Comparison of ENCODE assay signal across 23 mouse cellular contexts in the genomic region with DNA sequence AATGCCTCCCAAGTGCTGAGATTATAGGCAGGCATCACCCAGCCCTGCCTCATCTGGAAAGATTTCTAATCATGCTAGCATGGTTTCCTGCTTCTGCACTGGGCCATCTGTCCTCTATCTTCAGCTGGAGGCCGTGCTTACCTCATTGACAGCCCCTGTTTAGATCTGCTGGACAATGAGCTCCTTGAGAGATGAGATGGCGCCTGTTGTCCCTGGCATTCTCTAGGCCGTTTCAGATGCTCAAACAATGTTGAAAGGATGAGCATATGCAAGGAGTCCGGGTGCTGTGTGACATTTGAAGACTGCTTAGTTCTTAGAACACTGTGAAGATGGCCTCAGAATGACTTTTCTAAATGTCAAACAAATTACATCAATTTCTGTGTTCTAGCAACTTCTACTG.
DNase-seq lines count a peak whose midpoint lies in the region; ATAC-seq and TF ChIP-seq lines count a peak whose summit lies in the region.
"Had no signal": no experiment of that assay in that cellular context is flagged by ENCODE, and none has a peak within 500 bp of the region (broad histone marks: within the 10 kb centered on the region; RNA-seq: fewer than 3 reads in every experiment).

No protein-coding gene starts in this region.

- peak overlapping the region; percentile 69; the same call in 1 of the 2 replicates for H3K27ac ChIP-seq in cortical plate, adult 2 months (ENCODE audit: insufficient read depth, low read length)
- H3K27ac ChIP-seq: embryonic facial prominence, embryonic 13.5 days; embryonic facial prominence, embryonic 15.5 days; forebrain, embryonic 10.5 days; forebrain, embryonic 12.5 days had no signal

- no peak for TF ChIP-seq CTCF in cortical plate, adult 2 months (IDR thresholded peaks at IDR 0.05; ENCODE audit: extremely low read depth, insufficient read depth, low read length)

- no peak for TF ChIP-seq POLR2A in cortical plate, adult 2 months (IDR thresholded peaks at IDR 0.05; ENCODE audit: extremely low read depth, insufficient read depth, low read length)

- H3K4me1 ChIP-seq in cortical plate, adult 2 months (ENCODE audit: control insufficient read depth, insufficient read depth, low read length), result peaks cover 2% of the 10 kb centered on the region; the same call in 1 of the 2 replicates
- H3K4me1 ChIP-seq: embryonic facial prominence, embryonic 13.5 days; embryonic facial prominence, embryonic 15.5 days; forebrain, embryonic 10.5 days; forebrain, embryonic 12.5 days had no signal

- no peak for ATAC-seq in CD4-positive, CD25-positive, alpha-beta regulatory T cell, adult 4 months
- ATAC-seq: forebrain, embryonic 14.5 days; forebrain, embryonic 16.5 days had no signal

- DNase-seq in CD4-positive, CD25-positive, alpha-beta regulatory T cell, adult 2 months (ENCODE audit: low read depth, low spot score), result peak; percentile 18
- peak; percentile 33 for DNase-seq in adrenal gland, adult 2 months
- no peak for DNase-seq in adrenal gland, postnatal 25 days
- DNase-seq in layer of hippocampus, adult 9-11 months, result peak; percentile 57
- DNase-seq in layer of hippocampus, postnatal 25 days (ENCODE audit: extremely low spot score in 1 of 2, low spot score in 1 of 2), result no peak
- no peak for DNase-seq in embryo, embryonic 10 days (ENCODE audit: low spot score)
- DNase-seq: adrenal gland, postnatal 10 days; B cell, adult 2 months; cerebellum, adult 11-12 months; cerebellum, adult 2 months; cerebellum, adult 9-10 months; cerebellum, postnatal 10 days; cerebellum, postnatal 25 days; embryo, embryonic 11 days had no signal

- no peak overlapping the region for H3K4me3 ChIP-seq in cortical plate, adult 2 months (ENCODE audit: insufficient read depth, low read length)
- H3K4me3 ChIP-seq: embryonic facial prominence, embryonic 13.5 days; embryonic facial prominence, embryonic 15.5 days; erythroblast, embryonic 14.5 days; forebrain, embryonic 10.5 days; forebrain, embryonic 12.5 days had no signal

Comparison
In these comparisons a context has a peak if more than half of its experiments do, and no peak if none do; other contexts are left out.
1. DNase-seq: peak in CD4-positive, CD25-positive, alpha-beta regulatory T cell, adult 2 months (single experiment), adrenal gland, adult 2 months (single experiment) and layer of hippocampus, adult 9-11 months (single experiment); none in adrenal gland, postnatal 25 days (single experiment), layer of hippocampus, postnatal 25 days (0 of 2) and embryo, embryonic 10 days (single experiment).